Mouse (Mus musculus): ENCODE data around the gene Dennd1c.

Dennd1c gene

DNA sequence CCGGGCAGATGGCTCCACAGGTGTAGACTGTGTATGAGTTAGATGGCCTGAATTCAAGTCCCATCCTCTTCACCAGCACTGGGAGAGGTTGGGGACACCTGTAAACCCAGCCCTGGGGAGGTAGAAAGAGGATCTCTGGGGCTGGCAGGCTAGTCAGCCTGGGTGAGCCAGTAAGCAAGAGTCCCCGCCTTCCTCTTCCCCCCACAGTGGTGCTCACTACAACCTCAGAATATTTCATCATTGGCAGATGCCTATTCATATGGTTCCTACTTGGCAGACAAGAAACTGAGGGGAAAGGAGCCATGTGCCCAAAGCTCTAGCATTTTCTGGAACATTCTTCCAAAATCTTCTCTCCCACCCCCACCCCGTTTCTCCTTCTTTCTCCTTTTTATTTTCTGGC is 29.5 kb downstream of the Dennd1c start:
- no peak for DNase-seq (ENCODE audit: low read depth, low spot score)

DNA sequence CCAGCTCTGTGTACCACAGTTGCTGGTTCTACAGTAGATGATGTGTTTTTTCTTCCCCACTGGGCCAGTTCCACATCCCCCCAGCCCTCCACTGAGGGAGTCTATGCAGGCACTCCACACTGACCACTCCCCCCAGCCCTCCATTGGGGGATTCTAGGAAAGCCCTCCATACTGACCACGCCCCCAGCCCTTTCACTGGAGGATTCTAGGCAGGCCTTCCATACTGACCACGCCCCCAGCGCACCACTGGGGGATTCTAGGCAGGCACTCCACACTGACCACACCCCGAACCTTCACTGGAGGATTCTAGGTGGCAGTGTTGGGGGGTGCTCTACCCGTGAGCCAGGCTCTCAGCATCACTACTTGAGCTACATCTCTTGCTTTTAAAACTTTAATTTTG is 30.9 kb downstream of the Dennd1c start:
- peak; percentile 95 for DNase-seq (ENCODE audit: low read depth, low spot score)

DNA sequence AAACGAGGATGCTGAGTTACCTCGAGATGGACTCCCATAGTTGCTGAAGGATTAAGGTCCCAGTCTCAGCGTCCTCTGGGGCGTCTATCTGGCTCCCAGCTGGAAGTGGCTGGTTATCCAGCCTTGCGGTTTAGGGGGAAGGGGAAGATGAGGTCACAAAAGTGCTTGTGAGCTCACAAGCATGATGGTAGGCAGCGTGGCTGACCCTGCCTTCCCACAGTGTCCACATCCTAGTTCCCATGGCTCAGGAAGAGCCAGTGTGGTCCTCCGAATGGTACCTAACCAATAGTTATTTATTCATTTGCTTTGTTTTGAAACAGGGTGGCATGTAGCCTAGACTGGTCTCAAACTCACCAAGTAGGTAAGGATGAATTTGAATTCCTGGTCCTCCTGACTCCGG is 36.8 kb downstream of the Dennd1c start, which contains the start of gene Slc25a41:
Gene Slc25a41, minus strand, starts transcription at position 101 of the 400 bp plus-strand sequence.
- DNase-seq (ENCODE audit: low read depth, low spot score) = no peak

DNA sequence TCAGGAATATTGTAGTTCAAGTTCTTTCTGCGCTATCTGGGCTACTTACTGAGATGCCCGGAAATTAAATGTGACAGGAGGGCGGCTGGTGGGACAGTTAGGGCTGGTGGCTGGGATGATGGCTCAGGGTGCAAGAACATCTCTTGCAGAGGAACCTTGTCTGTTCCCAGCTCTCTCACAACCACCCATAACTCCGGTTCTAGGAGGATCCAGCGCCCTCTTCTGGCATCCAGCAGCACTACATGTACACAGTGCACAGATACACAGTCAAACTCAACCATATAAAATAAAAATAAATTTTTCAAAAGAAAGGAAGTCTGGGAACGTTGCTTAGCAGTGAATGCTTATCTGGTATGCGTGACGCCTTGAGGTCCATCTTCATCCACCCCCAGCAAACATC is 39.3 kb downstream of the Dennd1c start:
- DNase-seq (ENCODE audit: low read depth, low spot score) = peak; percentile 64

DNA sequence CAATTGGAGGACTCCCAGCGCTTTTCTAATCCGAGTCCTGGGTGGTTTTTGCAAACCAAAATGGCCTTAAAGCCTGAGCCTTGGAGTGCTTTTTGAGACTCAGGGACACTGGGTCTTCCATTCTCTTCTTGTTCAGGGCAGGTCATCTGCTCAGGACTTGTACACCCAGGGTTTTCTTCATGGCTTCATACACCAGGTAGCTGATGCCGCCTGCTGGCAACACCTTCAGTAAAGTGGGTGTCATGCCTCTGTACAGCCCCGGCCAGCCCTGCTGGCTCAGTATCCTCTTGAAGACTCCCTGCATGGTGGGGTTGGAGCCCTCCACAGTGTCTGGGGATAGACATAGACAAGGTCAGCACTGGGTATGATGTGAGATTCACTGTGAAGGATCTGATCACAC is 45.5 kb downstream of the Dennd1c start:
- DNase-seq (ENCODE audit: low read depth, low spot score) = peak; percentile 26

DNA sequence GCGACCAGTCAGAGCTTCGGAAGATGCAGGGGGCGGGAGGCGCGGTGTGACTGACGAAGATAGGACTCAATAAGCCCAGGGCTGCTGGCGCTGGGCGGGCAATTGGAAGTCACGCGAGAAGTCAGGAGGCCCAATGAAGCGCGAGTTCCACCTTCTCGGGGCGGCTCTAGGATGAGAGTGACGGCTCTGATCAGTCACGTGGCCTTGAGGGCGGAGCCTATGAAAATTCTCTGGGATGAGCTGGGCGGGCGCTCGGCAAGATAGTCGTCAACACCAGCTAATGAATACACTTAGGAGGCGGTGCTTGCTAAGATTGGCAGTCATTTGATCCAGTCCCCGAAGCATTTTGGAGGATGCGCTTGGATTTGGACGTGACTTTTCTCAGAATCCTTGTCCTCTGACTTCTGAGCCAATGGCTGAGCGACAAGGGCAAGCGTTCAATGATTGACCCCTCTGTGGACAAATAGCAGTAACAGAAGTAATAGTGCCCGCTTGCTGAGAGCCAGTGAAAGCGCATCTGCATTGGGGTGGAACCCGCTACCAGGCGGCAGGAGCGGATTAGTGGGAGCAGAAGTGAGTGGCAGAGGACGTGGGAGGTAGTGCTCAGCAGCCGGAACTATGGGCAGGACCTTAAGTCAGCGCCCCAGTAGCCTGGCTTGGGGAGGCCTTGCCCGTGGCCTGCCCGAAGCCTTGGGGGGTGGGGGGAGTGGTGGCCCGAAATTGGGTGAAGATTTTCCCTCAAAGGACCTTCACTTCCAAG is 46.5 kb downstream of the Dennd1c start:
- DNase-seq (ENCODE audit: low read depth, low spot score) = peak; percentile 100

DNA sequence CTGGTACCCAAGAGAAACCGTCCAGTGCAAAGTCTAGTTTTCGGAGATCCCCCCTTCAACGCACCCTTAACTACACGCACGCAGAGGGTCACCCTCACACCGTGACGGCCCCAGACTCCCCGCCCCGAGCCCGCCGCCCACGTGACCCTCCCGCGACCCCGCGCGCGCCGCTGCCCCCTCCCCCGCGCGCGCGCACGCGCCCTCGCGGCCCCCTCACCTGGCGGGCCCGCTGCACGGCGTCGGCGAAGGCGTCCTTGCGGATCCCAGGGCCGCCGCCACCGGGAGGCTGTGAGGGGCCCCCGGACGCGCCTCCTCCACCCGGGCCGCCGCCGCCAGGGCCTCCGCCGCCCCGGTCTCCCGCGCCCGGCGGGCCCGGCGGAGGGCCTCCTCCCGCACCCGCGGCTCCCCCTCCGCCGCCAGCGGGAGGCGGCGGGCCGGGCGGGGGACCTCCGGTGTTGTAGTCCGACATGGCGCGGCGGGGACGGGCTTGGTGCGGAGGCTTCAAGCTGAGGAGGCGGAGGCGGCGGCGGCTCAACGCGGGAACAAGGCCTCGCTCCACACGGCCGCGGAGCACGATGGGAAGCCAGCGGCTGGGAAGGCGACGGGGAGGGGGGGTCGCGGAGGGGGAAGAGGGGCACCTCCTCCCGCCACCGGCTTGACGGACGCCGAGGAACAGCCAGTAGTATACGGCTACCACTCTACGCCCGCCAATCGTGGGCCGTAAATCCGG is 47.2 kb downstream of the Dennd1c start, which contains the start of gene Khsrp:
Gene Khsrp, minus strand, starts transcription at position 592 of the 730 bp plus-strand sequence.
- peak; percentile 44 for DNase-seq (ENCODE audit: low read depth, low spot score)

DNA sequence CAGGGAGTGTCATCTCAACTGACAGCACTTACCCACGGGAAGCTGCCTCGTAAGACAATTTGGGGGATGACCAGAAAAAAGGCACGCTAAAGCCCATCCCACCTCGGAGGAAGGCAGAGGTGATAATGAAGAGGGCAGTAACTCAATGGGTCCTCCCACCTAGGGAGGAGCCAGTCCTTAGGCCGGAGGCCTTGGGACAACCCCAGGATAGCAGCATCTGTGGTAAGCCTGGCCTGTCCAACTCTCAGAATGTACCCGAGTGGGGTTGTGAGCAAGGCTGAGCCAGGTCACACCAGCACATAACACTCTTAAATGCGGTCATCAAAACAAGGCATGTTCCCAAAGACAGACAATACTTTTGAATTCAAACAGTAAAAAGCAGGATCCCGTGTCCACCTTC is 48.6 kb downstream of the Dennd1c start:
- DNase-seq (ENCODE audit: low read depth, low spot score) = no peak

DNA sequence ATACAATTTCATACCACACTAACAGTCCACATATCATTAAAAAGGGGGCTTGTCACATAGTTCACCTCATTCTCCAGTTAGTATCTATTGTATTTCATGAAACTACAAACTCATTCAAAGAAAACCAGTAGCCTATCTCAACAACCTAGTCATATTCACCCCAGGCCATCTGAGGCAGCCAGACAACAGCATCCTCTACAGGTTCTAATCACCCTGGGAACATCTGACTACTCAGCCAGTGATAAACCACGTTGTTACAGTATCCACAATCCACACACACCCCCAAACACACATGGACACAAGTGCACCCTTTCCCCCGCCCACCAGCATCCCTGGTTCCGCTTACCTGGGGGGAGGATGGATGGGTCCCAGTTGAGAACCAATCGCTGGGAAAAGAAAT is 50.8 kb downstream of the Dennd1c start:
- DNase-seq (ENCODE audit: low read depth, low spot score) = no peak

DNA sequence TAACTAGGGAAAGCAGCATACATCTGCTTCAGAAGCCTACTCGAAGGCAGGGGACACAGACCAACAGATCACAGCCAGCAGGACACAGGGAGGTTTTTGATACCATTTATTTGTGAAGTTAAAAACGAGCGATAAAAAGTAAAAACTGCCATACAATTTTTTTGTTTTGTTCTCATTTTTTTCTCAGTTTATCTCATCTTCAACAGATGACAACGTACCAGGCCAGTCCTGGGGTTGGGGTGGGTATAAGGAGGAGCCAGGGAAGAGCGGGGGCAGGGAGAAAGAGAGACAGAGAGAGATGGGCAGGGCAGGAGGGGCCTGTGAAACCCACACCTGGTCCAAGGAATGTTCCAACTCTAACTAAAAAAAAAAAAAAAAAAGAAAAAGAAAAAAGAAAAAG is 57.4 kb downstream of the Dennd1c start:
- DNase-seq (ENCODE audit: low read depth, low spot score) = no peak

DNA sequence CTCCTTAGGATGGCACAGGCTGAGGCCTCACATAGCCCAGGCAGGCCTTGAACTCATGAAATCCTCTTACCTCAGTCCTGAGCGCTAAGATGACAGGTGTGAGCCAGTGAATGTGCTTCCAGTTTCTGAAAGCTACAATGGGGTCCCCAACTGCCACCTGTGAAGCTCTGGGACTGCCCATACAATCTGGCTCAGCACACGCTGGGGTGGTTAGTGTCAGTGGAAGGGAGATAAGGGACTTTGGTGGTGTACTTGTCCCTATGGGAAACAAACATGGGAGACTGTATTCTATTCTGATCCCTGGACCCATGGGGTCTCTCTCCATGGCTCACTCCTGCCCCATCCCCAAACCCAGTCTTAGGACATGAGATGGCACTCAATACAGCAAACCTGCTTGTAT is 58.6 kb downstream of the Dennd1c start:
- no peak for DNase-seq (ENCODE audit: low read depth, low spot score)

All from ES-CJ7 (cell line).